Mouse (Mus musculus) stomach, embryonic 16.5 days (tissue): Measurements from ENCODE around the gene Col23a1. TPM values are rescaled to one million over a fixed set of nuclear protein-coding genes. Genes with fewer than 3 reads are reported as not detected.

Source experiments
- ATAC-seq: fragments of 200-750 bp; cut with Nextera tagmentation; 2 replicates; pipeline ENCODE4 v1.8.0; 2017; ENCODE audit warnings: moderate number of reproducible peaks, moderate TSS enrichment; ENCODE audit not compliant: insufficient read depth, low FRiP score
- H3K27ac ChIP-seq: fragments of 300-500 bp; sonication (generic); 2 replicates; pipeline ENCODE4 v1.5.1; 2014; ENCODE audit warnings: low read length
- H3K27me3 ChIP-seq: fragments of 300-500 bp; sonication (generic); 2 replicates; pipeline ENCODE4 v1.6.1; 2014; ENCODE audit warnings: low read length, control low read depth, mixed read lengths; ENCODE audit not compliant: control insufficient read depth, insufficient read depth
- H3K36me3 ChIP-seq: fragments of 300-500 bp; sonication (generic); 2 replicates; pipeline ENCODE4 v1.6.1; 2014; ENCODE audit warnings: low read length; ENCODE audit not compliant: control insufficient read depth, insufficient read depth
- H3K4me1 ChIP-seq: fragments of 300-500 bp; sonication (generic); 2 replicates; pipeline ENCODE4 v1.6.1; 2014; ENCODE audit warnings: low read length, control low read depth, mixed read lengths; ENCODE audit not compliant: control insufficient read depth, insufficient read depth
- H3K4me2 ChIP-seq: fragments of 300-500 bp; sonication (generic); 2 replicates; pipeline ENCODE4 v1.6.1; 2014; ENCODE audit warnings: low read depth, low read length, mixed read lengths
- H3K4me3 ChIP-seq: fragments of 300-500 bp; sonication (generic); replicated peaks from 2 replicates; pipeline ENCODE4 v1.5.1; 2014; ENCODE audit warnings: mild to moderate bottlenecking, low read length
- H3K9ac ChIP-seq: fragments of 300-500 bp; sonication (generic); 2 replicates; pipeline ENCODE4 v1.6.1; 2014; ENCODE audit warnings: low read length
- H3K9me3 ChIP-seq: fragments of 300-500 bp; sonication (generic); replicated peaks from 2 replicates; pipeline ENCODE4 v1.6.1; 2016; ENCODE audit warnings: low read length, control low read depth; ENCODE audit not compliant: control insufficient read depth
- WGBS: fragments of 180-500 bp; shearing (Covaris S2); extraction: QIAGEN DNeasy Blood & Tissue Kit; methylation state at CpG from one replicate; pipeline ENCODE4 v1.1.7; 2014; 5-methylcytosine and 5-hydroxymethylcytosine counted together
- polyA plus RNA-seq: library from polyadenylated mRNA; unstranded; fragments of >200 nt; fragmentation: Nextera tagmentation; extraction: Ambion mirVana; gene quantifications from 2 replicates; pipeline ENCODE4 v1.2.1, GENCODE M21; 2015

Gene Col23a1
- polyA plus RNA-seq, 1 experiment from 2014 or later, result 7.0 TPM

DNA sequence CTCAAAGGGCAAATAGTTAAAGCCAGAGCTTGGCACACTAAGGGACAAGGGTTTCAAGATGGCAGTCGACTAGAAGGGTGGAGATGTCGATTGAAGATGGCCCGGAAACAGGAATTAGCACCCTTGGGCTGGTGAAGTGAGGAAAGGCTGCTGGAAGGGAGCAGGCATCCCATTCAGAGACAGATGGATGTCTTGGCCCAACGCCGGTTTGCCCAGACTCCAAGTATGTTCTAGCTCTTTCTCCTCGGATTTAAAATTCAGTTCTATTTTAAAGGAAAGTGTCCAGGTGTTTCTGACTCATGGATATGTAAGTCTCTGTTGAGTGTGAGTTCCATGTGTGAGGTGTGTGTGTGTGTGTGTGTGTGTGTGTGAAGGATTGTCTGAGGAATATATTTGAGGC is 53.1 kb downstream of the Col23a1 start:
- H3K4me2 ChIP-seq, result no peak overlapping the region
- H3K9ac ChIP-seq, result no peak overlapping the region
- WGBS, result 81% methylated on average over 6 of the region's 6 CpGs
- no peak overlapping the region for H3K27ac ChIP-seq
- H3K27me3 ChIP-seq, result no peaks in the 10 kb centered on the region
- ATAC-seq, result no peak
- peaks cover 6% of the 10 kb centered on the region; the same call in 1 of the 2 replicates for H3K4me1 ChIP-seq
- no peak overlapping the region for H3K4me3 ChIP-seq
- H3K9me3 ChIP-seq, result no peaks in the 10 kb centered on the region
- no peaks in the 10 kb centered on the region for H3K36me3 ChIP-seq

GRCm38 (mm10) chr11:51343312-51343711 is 53.6 kb downstream of the Col23a1 start:
- peak; percentile 66; the same call in 1 of the 2 replicates for ATAC-seq
- Histone ChIP-seq H3K36me3 (no peaks in the 10 kb centered on the region), H3K4me3 (no peak overlapping the region), H3K4me2 (no peak overlapping the region), H3K9me3 (no peaks in the 10 kb centered on the region), H3K27me3 (no peaks in the 10 kb centered on the region), H3K9ac (no peak overlapping the region), H3K4me1 (peaks cover 6% of the 10 kb centered on the region; the same call in 1 of the 2 replicates), H3K27ac (no peak overlapping the region)
- 56% methylated on average over 4 of the region's 4 CpGs for WGBS

DNA sequence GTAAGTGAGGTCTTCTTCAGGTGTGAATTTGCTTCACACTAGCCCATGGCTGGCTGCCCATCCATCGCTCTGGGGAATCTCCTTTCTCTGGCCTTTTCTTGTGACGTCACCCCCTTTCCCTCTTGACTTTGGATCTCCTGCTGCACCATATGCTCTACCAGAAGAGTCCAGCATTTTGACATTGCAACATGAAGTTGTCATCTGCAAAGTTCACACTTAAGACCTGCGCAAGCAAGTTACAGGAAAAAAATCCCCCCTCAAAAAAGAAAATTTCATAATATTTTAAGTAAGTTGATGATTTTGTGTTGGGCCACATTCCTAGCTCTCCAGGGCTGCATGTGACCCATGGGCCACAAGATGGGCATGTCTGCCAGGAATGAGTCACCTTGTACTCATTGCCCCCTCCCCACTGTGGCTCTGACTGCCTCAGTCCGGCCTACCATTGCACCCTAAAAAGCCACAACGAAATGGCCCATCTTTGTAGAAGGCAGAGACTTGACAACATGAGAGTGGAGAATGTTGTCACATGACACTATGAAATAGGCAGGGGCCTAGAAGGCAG is 54.1 kb downstream of the Col23a1 start:
- Histone ChIP-seq H3K4me1 (peaks cover 6% of the 10 kb centered on the region; the same call in 1 of the 2 replicates), H3K27ac (no peak overlapping the region), H3K36me3 (no peaks in the 10 kb centered on the region), H3K9me3 (no peaks in the 10 kb centered on the region), H3K4me2 (no peak overlapping the region), H3K27me3 (no peaks in the 10 kb centered on the region), H3K4me3 (no peak overlapping the region), H3K9ac (no peak overlapping the region)
- 81% methylated on average over 5 of the region's 5 CpGs for WGBS
- ATAC-seq, result no peak

DNA sequence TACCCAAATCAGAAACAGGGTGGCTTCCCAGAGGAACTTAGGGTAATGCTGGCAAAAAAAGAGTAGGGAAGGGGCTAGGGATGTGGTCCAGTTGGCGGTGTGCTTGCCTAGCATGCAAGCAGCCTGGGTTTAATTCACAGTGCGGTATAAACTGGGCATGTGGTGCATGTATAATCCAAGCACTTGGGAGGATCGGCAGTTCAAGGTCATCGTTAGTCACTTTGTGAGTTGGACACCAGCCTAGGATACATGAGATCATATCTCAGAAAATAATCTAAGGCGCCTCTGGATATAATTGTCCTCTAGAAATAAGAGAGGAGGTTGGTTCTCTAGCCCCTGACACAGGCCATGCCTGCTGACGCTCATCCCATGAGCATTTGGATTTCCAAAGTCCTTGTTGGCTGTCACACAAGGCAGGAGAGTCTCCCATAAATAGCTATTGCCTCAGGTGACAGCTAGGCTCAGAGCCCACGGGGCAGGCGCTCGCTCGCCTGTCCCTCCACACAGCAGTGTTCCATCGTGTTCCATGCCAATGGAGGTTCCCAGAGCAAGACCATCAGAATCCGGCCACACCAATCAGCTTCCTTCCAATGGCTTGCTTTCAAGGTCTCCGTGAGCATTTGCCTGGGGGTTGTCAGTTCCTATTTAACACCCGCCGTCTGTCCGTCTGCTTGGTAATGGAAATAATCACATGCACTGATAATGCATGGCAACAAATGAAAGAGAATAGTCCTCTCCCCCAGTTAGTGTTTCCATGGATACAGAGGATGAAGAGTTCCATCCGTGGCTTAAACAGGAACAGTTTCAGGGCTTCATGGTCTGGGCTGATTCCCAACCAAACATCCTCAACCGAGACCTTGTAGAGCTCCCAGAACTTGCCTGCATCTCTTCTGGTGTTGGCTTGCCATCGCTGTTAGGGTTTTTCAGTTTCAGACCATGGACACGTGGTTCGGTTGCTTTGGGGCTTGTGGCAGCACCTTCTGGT is 56.1 kb downstream of the Col23a1 start:
- WGBS, result 82% methylated on average over 21 of the region's 21 CpGs
- H3K9ac ChIP-seq, result no peak overlapping the region
- no peak; the same call in 1 of the 2 replicates for ATAC-seq
- H3K27me3 ChIP-seq, result no peaks in the 10 kb centered on the region
- no peaks in the 10 kb centered on the region for H3K36me3 ChIP-seq
- H3K4me2 ChIP-seq, result no peak overlapping the region
- peaks cover 6% of the 10 kb centered on the region; the same call in 1 of the 2 replicates for H3K4me1 ChIP-seq
- H3K4me3 ChIP-seq, result no peak overlapping the region
- no peaks in the 10 kb centered on the region for H3K9me3 ChIP-seq
- H3K27ac ChIP-seq, result no peak overlapping the region

DNA sequence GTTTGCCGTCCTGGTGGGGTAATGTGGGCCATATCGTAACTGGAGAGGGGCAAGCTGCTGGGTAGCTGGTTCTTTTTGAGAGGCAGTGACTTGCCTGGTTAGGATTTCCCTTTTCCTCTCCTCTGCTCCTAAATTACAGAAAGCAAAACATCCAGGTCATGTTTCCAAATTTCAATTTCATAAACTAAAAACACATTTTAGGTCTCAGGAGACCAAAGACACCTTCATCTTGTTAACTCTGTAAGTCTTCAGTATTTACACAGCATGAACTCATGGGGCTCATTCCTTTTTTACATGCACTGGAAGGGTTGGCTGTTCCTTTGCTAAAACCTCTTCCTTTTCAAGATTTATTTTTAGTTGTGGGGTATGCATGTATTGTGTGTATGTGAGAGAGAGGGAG is 58.0 kb downstream of the Col23a1 start:
- no peak overlapping the region for H3K4me3 ChIP-seq

DNA sequence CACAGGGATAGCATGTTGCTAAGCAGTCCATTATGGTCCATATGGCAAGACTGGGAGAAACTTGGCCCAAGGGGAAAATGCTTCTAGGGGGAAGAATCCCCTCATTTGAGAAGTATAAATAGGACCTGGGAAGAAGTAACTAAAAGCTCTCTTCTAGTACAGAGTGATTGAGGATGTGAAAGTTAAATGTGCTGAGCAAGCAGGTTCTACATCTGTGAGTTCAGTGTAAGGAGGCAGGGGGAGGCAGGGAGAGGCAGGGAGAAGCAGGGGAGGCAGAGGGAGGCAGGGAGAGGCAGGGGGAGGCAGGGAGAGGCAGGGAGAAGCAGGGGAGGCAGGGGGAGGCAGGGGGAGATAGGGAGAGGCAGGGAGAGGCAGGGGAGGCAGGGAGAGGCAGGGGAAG is 59.9 kb downstream of the Col23a1 start:
- Histone ChIP-seq H3K9me3 (no peaks in the 10 kb centered on the region), H3K4me2 (no peak overlapping the region), H3K9ac (no peak overlapping the region), H3K27me3 (no peaks in the 10 kb centered on the region), H3K27ac (no peak overlapping the region), H3K4me3 (no peak overlapping the region), H3K36me3 (no peaks in the 10 kb centered on the region), H3K4me1 (no peaks in the 10 kb centered on the region)
- ATAC-seq, result no peak

More for the DNA sequence above, 58.0 kb downstream of the Col23a1 start:
- peaks cover 6% of the 10 kb centered on the region; the same call in 1 of the 2 replicates for H3K4me1 ChIP-seq
- H3K9me3 ChIP-seq, result no peaks in the 10 kb centered on the region
- no peaks in the 10 kb centered on the region for H3K27me3 ChIP-seq
- H3K27ac ChIP-seq, result no peak overlapping the region
- WGBS, result 65% methylated on average over 2 of the region's 2 CpGs
- no peak overlapping the region for H3K9ac ChIP-seq
- H3K36me3 ChIP-seq, result no peaks in the 10 kb centered on the region
- no peak for ATAC-seq
- H3K4me2 ChIP-seq, result no peak overlapping the region

DNA sequence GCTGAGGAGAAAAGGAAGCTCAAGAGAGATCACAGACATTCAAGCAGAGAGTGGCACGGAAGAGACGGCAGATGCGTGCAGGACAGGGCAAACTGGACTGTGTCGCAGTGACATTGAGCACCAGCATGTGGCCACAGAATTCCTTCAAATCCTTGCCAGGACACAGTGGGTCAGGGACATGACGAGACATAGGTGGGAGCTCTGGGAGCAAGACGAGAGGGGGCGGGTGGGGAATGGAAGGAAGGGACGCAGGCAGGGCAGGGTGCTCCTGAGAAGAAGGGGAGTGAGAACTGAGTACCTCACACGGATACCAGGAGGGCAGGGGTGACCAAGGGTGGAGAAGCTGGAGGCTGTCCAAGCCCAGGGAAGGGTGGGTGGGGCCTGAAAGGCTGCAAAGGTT is 61.4 kb downstream of the Col23a1 start:
- ATAC-seq, result no peak
- H3K9ac ChIP-seq, result no peak overlapping the region

DNA sequence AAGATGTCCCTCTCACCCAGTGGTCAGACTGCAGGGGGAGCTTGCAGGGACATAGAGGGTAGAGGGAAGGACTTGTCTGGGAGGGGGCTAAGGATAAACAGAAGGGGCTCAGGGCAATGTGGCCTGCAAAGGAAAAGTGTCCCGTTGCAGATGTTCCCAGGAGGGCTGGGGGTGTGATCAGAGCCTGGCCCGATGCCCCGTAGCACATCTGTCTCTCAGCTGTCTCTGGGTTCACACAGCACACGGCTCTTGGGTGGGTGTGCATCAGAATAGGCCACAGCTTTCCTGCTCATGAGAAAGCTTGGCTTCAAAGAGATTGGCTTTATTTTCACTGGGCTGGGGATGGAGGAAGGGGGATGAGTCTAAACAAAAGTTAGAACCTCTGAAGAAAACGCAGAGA is 62.1 kb downstream of the Col23a1 start:
- Histone ChIP-seq H3K27me3 (no peaks in the 10 kb centered on the region), H3K4me3 (no peak overlapping the region), H3K9ac (no peak overlapping the region), H3K27ac (no peak overlapping the region), H3K4me1 (no peaks in the 10 kb centered on the region), H3K4me2 (no peak overlapping the region), H3K36me3 (no peaks in the 10 kb centered on the region), H3K9me3 (no peaks in the 10 kb centered on the region)
- peak; percentile 47 for ATAC-seq
- WGBS, result 46% methylated on average over 5 of the region's 5 CpGs

More for the DNA sequence above, 61.4 kb downstream of the Col23a1 start:
- H3K4me1 ChIP-seq, result no peaks in the 10 kb centered on the region
- WGBS, result 66% methylated on average over 9 of the region's 9 CpGs
- H3K36me3 ChIP-seq, result no peaks in the 10 kb centered on the region
- H3K27me3 ChIP-seq, result no peaks in the 10 kb centered on the region
- no peak overlapping the region for H3K4me3 ChIP-seq
- no peak overlapping the region for H3K4me2 ChIP-seq
- H3K9me3 ChIP-seq, result no peaks in the 10 kb centered on the region
- no peak overlapping the region for H3K27ac ChIP-seq

DNA sequence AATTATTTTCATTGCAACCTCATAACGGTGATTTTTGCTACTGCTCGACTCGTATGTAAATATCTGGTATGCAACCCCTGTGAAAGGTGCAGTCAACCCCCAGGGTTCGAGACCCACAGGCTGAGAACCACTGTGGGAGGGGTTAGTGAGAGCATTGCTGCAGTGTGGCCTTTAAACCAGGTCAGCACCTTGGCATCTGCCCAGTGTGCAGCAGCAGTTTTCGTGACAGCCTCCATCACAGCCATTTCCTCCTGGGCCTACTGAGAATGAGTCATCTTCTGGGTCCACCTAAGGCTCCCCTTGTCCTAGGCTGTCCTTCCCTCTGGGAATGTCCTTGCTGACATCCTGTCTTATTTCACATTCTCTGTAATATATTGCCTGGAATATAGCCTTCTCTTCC is 64.0 kb downstream of the Col23a1 start:
- H3K4me3 ChIP-seq, result no peak overlapping the region
- no peak overlapping the region for H3K9ac ChIP-seq
- H3K9me3 ChIP-seq, result no peaks in the 10 kb centered on the region
- H3K4me1 ChIP-seq, result no peaks in the 10 kb centered on the region
- H3K4me2 ChIP-seq, result no peak overlapping the region
- ATAC-seq, result no peak
- no peaks in the 10 kb centered on the region for H3K27me3 ChIP-seq
- no peak overlapping the region for H3K27ac ChIP-seq
- H3K36me3 ChIP-seq, result no peaks in the 10 kb centered on the region
- WGBS, result 67% methylated on average over 5 of the region's 5 CpGs
